Mouse (Mus musculus): ENCODE measurements around the gene Creb1. TPM values are rescaled to one million over a fixed set of nuclear protein-coding genes. Genes with fewer than 3 reads are reported as not detected.
A peak's percentile ranks its signal among the peaks of the same experiment; 100 is the strongest.

The Creb1 gene
- polyA plus RNA-seq, 1 experiment from 2014 or later, result 11.5 TPM

- H3K27me3 ChIP-seq, result no peaks in the 10 kb centered on the region
- peaks cover 6% of the 10 kb centered on the region; the same call in 1 of the 2 replicates for H3K4me1 ChIP-seq (replicated peaks)
- 39% methylated on average over 5 of the region's 5 CpGs for WGBS (ENCODE audit: insufficient replicate concordance)
- H3K4me3 ChIP-seq (replicated peaks), result no peak overlapping the region
- ATAC-seq (ENCODE audit: insufficient read depth), result no peak
- peaks cover 37% of the 10 kb centered on the region for H3K36me3 ChIP-seq (replicated peaks)
- no peak overlapping the region for H3K9ac ChIP-seq
- no peak overlapping the region for H3K4me2 ChIP-seq
- no peaks in the 10 kb centered on the region for H3K9me3 ChIP-seq (replicated peaks)
- no peak overlapping the region for H3K27ac ChIP-seq (replicated peaks)
These were observed 70.9 kb downstream of the Creb1 start for GRCm38 (mm10) chr1:64603381-64603780.

- H3K27ac ChIP-seq (replicated peaks), result peak overlapping the region; percentile 72
- peaks cover 27% of the 10 kb centered on the region for H3K4me1 ChIP-seq (replicated peaks)
- H3K27me3 ChIP-seq, result no peaks in the 10 kb centered on the region
- ATAC-seq (ENCODE audit: insufficient read depth), result peak; percentile 88
- H3K9ac ChIP-seq, result no peak overlapping the region
- no peak overlapping the region for H3K4me3 ChIP-seq (replicated peaks)
- WGBS (ENCODE audit: insufficient replicate concordance), result 27% methylated on average over 4 of the region's 4 CpGs
- H3K4me2 ChIP-seq, result peak overlapping the region; percentile 39
- H3K36me3 ChIP-seq (replicated peaks), result peaks cover 22% of the 10 kb centered on the region
- H3K9me3 ChIP-seq (replicated peaks), result no peaks in the 10 kb centered on the region
These were observed 76.7 kb downstream of the Creb1 start for GRCm38 (mm10) chr1:64609145-64609544.

- Histone ChIP-seq H3K9me3 (replicated peaks) (no peaks in the 10 kb centered on the region), H3K4me2 (no peak overlapping the region; the same call in 1 of the 2 replicates), H3K27ac (replicated peaks) (peak overlapping the region; percentile 72; the same call in 1 of the 2 replicates), H3K4me3 (replicated peaks) (no peak overlapping the region), H3K27me3 (no peaks in the 10 kb centered on the region), H3K36me3 (replicated peaks) (peaks cover 15% of the 10 kb centered on the region), H3K4me1 (replicated peaks) (peaks cover 27% of the 10 kb centered on the region), H3K9ac (no peak overlapping the region)
- ATAC-seq (ENCODE audit: insufficient read depth), result no peak
- 77% methylated on average over 9 of the region's 9 CpGs for WGBS (ENCODE audit: insufficient replicate concordance)
These were observed 77.5 kb downstream of the Creb1 start for GRCm38 (mm10) chr1:64609976-64610375.

GRCm38 (mm10) chr1:64614311-64614710 lies 81.9 kb downstream of the Creb1 start:
- ATAC-seq (ENCODE audit: insufficient read depth), result no peak
- peaks cover 2% of the 10 kb centered on the region; the same call in 1 of the 2 replicates for H3K36me3 ChIP-seq (replicated peaks)
- H3K27me3 ChIP-seq, result no peaks in the 10 kb centered on the region
- H3K4me2 ChIP-seq, result no peak overlapping the region
- 78% methylated on average over 9 of the region's 9 CpGs for WGBS (ENCODE audit: insufficient replicate concordance)
- H3K9me3 ChIP-seq (replicated peaks), result no peaks in the 10 kb centered on the region
- no peak overlapping the region for H3K4me3 ChIP-seq (replicated peaks)
- peaks cover 36% of the 10 kb centered on the region for H3K4me1 ChIP-seq (replicated peaks)
- no peak overlapping the region for H3K9ac ChIP-seq
- no peak overlapping the region for H3K27ac ChIP-seq (replicated peaks)

- ATAC-seq (ENCODE audit: insufficient read depth), result no peak
- Histone ChIP-seq H3K9ac (no peak overlapping the region), H3K4me2 (no peak overlapping the region), H3K9me3 (replicated peaks) (no peaks in the 10 kb centered on the region), H3K36me3 (replicated peaks) (no peaks in the 10 kb centered on the region; the same call in 1 of the 2 replicates), H3K4me3 (replicated peaks) (no peak overlapping the region), H3K27me3 (no peaks in the 10 kb centered on the region), H3K27ac (replicated peaks) (no peak overlapping the region), H3K4me1 (replicated peaks) (peaks cover 31% of the 10 kb centered on the region)
- WGBS (ENCODE audit: insufficient replicate concordance), result 79% methylated on average over 10 of the region's 10 CpGs
These were observed 82.4 kb downstream of the Creb1 start for GRCm38 (mm10) chr1:64614801-64615345.

GRCm38 (mm10) chr1:64615531-64615991 lies 83.1 kb downstream of the Creb1 start:
- H3K27ac ChIP-seq (replicated peaks), result no peak overlapping the region
- ATAC-seq (ENCODE audit: insufficient read depth), result no peak
- H3K4me2 ChIP-seq, result peak overlapping the region; percentile 98; the same call in 1 of the 2 replicates
- peaks cover 24% of the 10 kb centered on the region for H3K4me1 ChIP-seq (replicated peaks)
- 82% methylated on average over 11 of the region's 11 CpGs for WGBS (ENCODE audit: insufficient replicate concordance)
- H3K36me3 ChIP-seq (replicated peaks), result no peaks in the 10 kb centered on the region; the same call in 1 of the 2 replicates
- no peaks in the 10 kb centered on the region for H3K27me3 ChIP-seq
- H3K4me3 ChIP-seq (replicated peaks), result no peak overlapping the region
- no peak overlapping the region for H3K9ac ChIP-seq
- no peaks in the 10 kb centered on the region for H3K9me3 ChIP-seq (replicated peaks)

GRCm38 (mm10) chr1:64616076-64616475 lies 83.6 kb downstream of the Creb1 start:
- Histone ChIP-seq H3K4me1 (replicated peaks) (peaks cover 22% of the 10 kb centered on the region), H3K4me3 (replicated peaks) (peak overlapping the region; percentile 91), H3K4me2 (peak overlapping the region; percentile 98), H3K27me3 (no peaks in the 10 kb centered on the region), H3K9ac (peak overlapping the region; percentile 87), H3K36me3 (replicated peaks) (no peaks in the 10 kb centered on the region; the same call in 1 of the 2 replicates), H3K9me3 (replicated peaks) (no peaks in the 10 kb centered on the region), H3K27ac (replicated peaks) (peak overlapping the region; percentile 94; the same call in 1 of the 2 replicates)
- 75% methylated on average over 6 of the region's 6 CpGs for WGBS (ENCODE audit: insufficient replicate concordance)
- ATAC-seq (ENCODE audit: insufficient read depth), result no peak

- no peaks in the 10 kb centered on the region for H3K27me3 ChIP-seq
- ATAC-seq (ENCODE audit: insufficient read depth), result peak; percentile 26
- 12% methylated on average over 8 of the region's 8 CpGs for WGBS (ENCODE audit: insufficient replicate concordance)
- H3K4me2 ChIP-seq, result peak overlapping the region; percentile 98
- peaks cover 22% of the 10 kb centered on the region for H3K4me1 ChIP-seq (replicated peaks)
- H3K9ac ChIP-seq, result peak overlapping the region; percentile 87
- H3K4me3 ChIP-seq (replicated peaks), result peak overlapping the region; percentile 91
- peak overlapping the region; percentile 94 for H3K27ac ChIP-seq (replicated peaks)
- H3K36me3 ChIP-seq (replicated peaks), result no peaks in the 10 kb centered on the region; the same call in 1 of the 2 replicates
- H3K9me3 ChIP-seq (replicated peaks), result no peaks in the 10 kb centered on the region
These were observed 84.1 kb downstream of the Creb1 start for GRCm38 (mm10) chr1:64616531-64616880.

GRCm38 (mm10) chr1:64616881-64617714 lies 84.7 kb downstream of the Creb1 start, which contains the start of gene Mettl21a:
TSS of gene Mettl21a (minus strand) at chr1:64617242.
- WGBS (ENCODE audit: insufficient replicate concordance), result under 1% methylated on average over 72 of the region's 72 CpGs
- Histone ChIP-seq H3K9me3 (replicated peaks) (no peaks in the 10 kb centered on the region), H3K27ac (replicated peaks) (peak within 1 kb of the TSS; percentile 94), H3K9ac (peak within 1 kb of the TSS; percentile 87), H3K4me1 (replicated peaks) (peaks cover 22% of the 10 kb centered on the region), H3K4me2 (peak within 1 kb of the TSS; percentile 98), H3K4me3 (replicated peaks) (peak within 1 kb of the TSS; percentile 91), H3K27me3 (no peaks in the 10 kb centered on the region), H3K36me3 (replicated peaks) (no peaks in the 10 kb centered on the region; the same call in 1 of the 2 replicates)
- ATAC-seq (ENCODE audit: insufficient read depth), result peak; percentile 90

- Histone ChIP-seq H3K36me3 (replicated peaks) (no peaks in the 10 kb centered on the region; the same call in 1 of the 2 replicates), H3K27me3 (no peaks in the 10 kb centered on the region), H3K4me3 (replicated peaks) (peak overlapping the region; percentile 91), H3K27ac (replicated peaks) (peak overlapping the region; percentile 94), H3K9me3 (replicated peaks) (no peaks in the 10 kb centered on the region), H3K9ac (peak overlapping the region; percentile 87), H3K4me2 (peak overlapping the region; percentile 98), H3K4me1 (replicated peaks) (peaks cover 22% of the 10 kb centered on the region)
- peak; percentile 79 for ATAC-seq (ENCODE audit: insufficient read depth)
- 1% methylated on average over 15 of the region's 15 CpGs for WGBS (ENCODE audit: insufficient replicate concordance)
These were observed 85.2 kb downstream of the Creb1 start for GRCm38 (mm10) chr1:64617715-64617984.

- peaks cover 22% of the 10 kb centered on the region for H3K4me1 ChIP-seq (replicated peaks)
- 56% methylated on average over 3 of the region's 3 CpGs for WGBS (ENCODE audit: insufficient replicate concordance)
- no peaks in the 10 kb centered on the region; the same call in 1 of the 2 replicates for H3K36me3 ChIP-seq (replicated peaks)
- no peak overlapping the region for H3K27ac ChIP-seq (replicated peaks)
- H3K27me3 ChIP-seq, result no peaks in the 10 kb centered on the region
- peak overlapping the region; percentile 87; the same call in 1 of the 2 replicates for H3K9ac ChIP-seq
- peak overlapping the region; percentile 91 for H3K4me3 ChIP-seq (replicated peaks)
- H3K9me3 ChIP-seq (replicated peaks), result no peaks in the 10 kb centered on the region
- no peak for ATAC-seq (ENCODE audit: insufficient read depth)
- H3K4me2 ChIP-seq, result peak overlapping the region; percentile 98
These were observed 85.8 kb downstream of the Creb1 start for GRCm38 (mm10) chr1:64618226-64618625.
